Mouse (Mus musculus): ENCODE results near the gene Tmem33. TPM values are rescaled to one million over a fixed set of nuclear protein-coding genes. Genes with fewer than 3 reads are reported as not detected.

Tmem33 gene
- polyA plus RNA-seq, 1 experiment from 2014 or later = 121 TPM

DNA sequence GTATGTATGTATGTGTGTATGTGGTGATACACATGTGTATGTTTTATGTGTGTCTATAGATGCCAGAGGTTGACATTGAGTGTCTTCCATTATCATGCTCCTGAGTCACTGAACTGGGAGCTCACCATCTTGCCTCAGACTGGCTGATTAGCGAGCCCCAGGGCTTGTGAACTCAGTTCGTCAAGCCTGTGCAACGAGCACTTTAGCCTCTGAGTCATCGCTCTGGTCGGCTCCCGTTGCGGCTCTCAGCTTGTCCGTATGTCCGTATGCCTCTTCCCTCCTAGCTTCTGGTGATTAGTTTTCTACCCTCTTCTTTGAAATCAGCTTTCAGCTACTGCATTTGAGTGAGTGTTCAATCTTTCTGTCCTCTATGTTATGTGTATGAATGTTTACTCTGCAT is 19.0 kb downstream of the Tmem33 start:
- peak; percentile 60 for DNase-seq (ENCODE audit: low spot score, missing footprints)
- Histone ChIP-seq H3K36me3 (ENCODE audit: control insufficient read depth, insufficient read depth, low read length) (peaks cover 7% of the 10 kb centered on the region; the same call in 1 of the 2 replicates), H3K4me1 (ENCODE audit: control insufficient read depth, insufficient read depth, low read length) (no peaks in the 10 kb centered on the region), H3K27ac (ENCODE audit: low read depth, low read length) (no peak overlapping the region), H3K9me3 (ENCODE audit: control insufficient read depth, low read length) (no peaks in the 10 kb centered on the region), H3K27me3 (ENCODE audit: control insufficient read depth, insufficient read depth, low read length) (no peaks in the 10 kb centered on the region), H3K4me2 (no peak overlapping the region), H3K9ac (ENCODE audit: low read length) (no peak overlapping the region), H3K4me3 (ENCODE audit: low read depth, low read length) (no peak overlapping the region)
- ATAC-seq (ENCODE audit: low FRiP score) = no peak
- 98% methylated on average over 9 of the region's 9 CpGs for WGBS

DNA sequence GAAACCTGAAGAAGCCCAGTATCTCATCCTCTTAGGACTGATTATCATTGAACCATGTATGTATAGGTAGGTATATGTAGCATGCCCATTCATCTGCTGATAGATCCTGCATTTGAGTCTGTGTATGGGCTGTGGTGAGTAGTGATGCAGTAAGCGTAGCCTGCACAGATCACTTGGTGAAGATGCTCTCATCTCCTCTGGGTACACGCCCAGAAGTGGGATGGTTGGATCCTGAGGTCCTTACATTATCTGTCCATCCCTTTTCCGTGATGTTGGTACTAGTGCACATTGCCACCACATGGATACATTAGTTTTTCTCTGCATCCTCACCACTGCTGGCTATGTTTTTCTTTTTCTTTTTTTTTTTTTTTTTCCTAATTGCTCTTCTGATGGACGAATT is 19.5 kb downstream of the Tmem33 start:
- Histone ChIP-seq H3K27me3 (ENCODE audit: control insufficient read depth, insufficient read depth, low read length) (no peaks in the 10 kb centered on the region), H3K4me2 (no peak overlapping the region), H3K36me3 (ENCODE audit: control insufficient read depth, insufficient read depth, low read length) (peaks cover 7% of the 10 kb centered on the region; the same call in 1 of the 2 replicates), H3K9ac (ENCODE audit: low read length) (no peak overlapping the region), H3K4me1 (ENCODE audit: control insufficient read depth, insufficient read depth, low read length) (no peaks in the 10 kb centered on the region), H3K27ac (ENCODE audit: low read depth, low read length) (no peak overlapping the region), H3K9me3 (ENCODE audit: control insufficient read depth, low read length) (no peaks in the 10 kb centered on the region), H3K4me3 (ENCODE audit: low read depth, low read length) (no peak overlapping the region)
- no peak for DNase-seq (ENCODE audit: low spot score, missing footprints)
- WGBS = 90% methylated on average over 4 of the region's 4 CpGs
- ATAC-seq (ENCODE audit: low FRiP score) = no peak

DNA sequence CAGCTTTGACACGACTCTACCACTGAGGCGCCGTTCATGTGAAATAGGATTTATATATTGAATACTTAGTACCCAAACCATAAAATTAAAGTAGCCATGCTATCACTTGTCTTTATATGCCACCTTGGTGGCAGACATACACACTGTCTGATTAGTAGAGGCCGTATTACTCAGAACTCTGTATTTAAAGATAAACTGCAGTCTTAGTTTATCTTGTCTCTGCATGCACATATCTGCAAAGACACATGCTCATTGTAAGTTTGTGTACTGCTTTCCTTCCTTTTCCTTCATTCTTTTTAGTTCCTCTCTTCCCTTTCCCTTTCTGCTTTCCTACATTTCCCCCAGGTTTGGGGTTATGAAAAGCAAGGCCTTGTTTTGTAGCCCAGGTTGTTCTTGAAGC is 20.0 kb downstream of the Tmem33 start:
- no peaks in the 10 kb centered on the region for H3K4me1 ChIP-seq (ENCODE audit: control insufficient read depth, insufficient read depth, low read length)
- DNase-seq (ENCODE audit: low spot score, missing footprints) = peak; percentile 41
- H3K9me3 ChIP-seq (ENCODE audit: control insufficient read depth, low read length) = no peaks in the 10 kb centered on the region
- no peak overlapping the region for H3K27ac ChIP-seq (ENCODE audit: low read depth, low read length)
- ATAC-seq (ENCODE audit: low FRiP score) = no peak
- no peak overlapping the region for H3K9ac ChIP-seq (ENCODE audit: low read length)
- H3K36me3 ChIP-seq (ENCODE audit: control insufficient read depth, insufficient read depth, low read length) = peaks cover 7% of the 10 kb centered on the region; the same call in 1 of the 2 replicates
- whole genome bisulfite sequencing = 96% methylated on average over 4 of the region's 4 CpGs
- H3K4me3 ChIP-seq (ENCODE audit: low read depth, low read length) = no peak overlapping the region
- no peak overlapping the region for H3K4me2 ChIP-seq
- H3K27me3 ChIP-seq (ENCODE audit: control insufficient read depth, insufficient read depth, low read length) = no peaks in the 10 kb centered on the region

GRCm38 (mm10) chr5:67295029-67295428 is 34.7 kb downstream of the Tmem33 start:
- Histone ChIP-seq H3K4me1 (ENCODE audit: control insufficient read depth, insufficient read depth, low read length) (no peaks in the 10 kb centered on the region), H3K4me3 (ENCODE audit: low read depth, low read length) (no peak overlapping the region), H3K9me3 (ENCODE audit: control insufficient read depth, low read length) (no peaks in the 10 kb centered on the region), H3K4me2 (no peak overlapping the region), H3K36me3 (ENCODE audit: control insufficient read depth, insufficient read depth, low read length) (no peaks in the 10 kb centered on the region), H3K27me3 (ENCODE audit: control insufficient read depth, insufficient read depth, low read length) (no peaks in the 10 kb centered on the region), H3K9ac (ENCODE audit: low read length) (no peak overlapping the region), H3K27ac (ENCODE audit: low read depth, low read length) (no peak overlapping the region)
- 84% methylated on average over 3 of the region's 3 CpGs for WGBS
- no peak for ATAC-seq (ENCODE audit: low FRiP score)
- peak; percentile 78 for DNase-seq (ENCODE audit: low spot score, missing footprints)

- Histone ChIP-seq H3K9ac (ENCODE audit: low read length) (no peak overlapping the region), H3K27me3 (ENCODE audit: control insufficient read depth, insufficient read depth, low read length) (no peaks in the 10 kb centered on the region), H3K4me1 (ENCODE audit: control insufficient read depth, insufficient read depth, low read length) (no peaks in the 10 kb centered on the region), H3K4me3 (ENCODE audit: low read depth, low read length) (no peak overlapping the region), H3K36me3 (ENCODE audit: control insufficient read depth, insufficient read depth, low read length) (no peaks in the 10 kb centered on the region), H3K9me3 (ENCODE audit: control insufficient read depth, low read length) (no peaks in the 10 kb centered on the region), H3K27ac (ENCODE audit: low read depth, low read length) (no peak overlapping the region), H3K4me2 (no peak overlapping the region)
- ATAC-seq (ENCODE audit: low FRiP score) = no peak
- WGBS = 87% methylated on average over 6 of the region's 6 CpGs
- no peak for DNase-seq (ENCODE audit: low spot score, missing footprints)
Measured at GRCm38 (mm10) chr5:67295682-67296081, 35.3 kb downstream of the Tmem33 start.

DNA sequence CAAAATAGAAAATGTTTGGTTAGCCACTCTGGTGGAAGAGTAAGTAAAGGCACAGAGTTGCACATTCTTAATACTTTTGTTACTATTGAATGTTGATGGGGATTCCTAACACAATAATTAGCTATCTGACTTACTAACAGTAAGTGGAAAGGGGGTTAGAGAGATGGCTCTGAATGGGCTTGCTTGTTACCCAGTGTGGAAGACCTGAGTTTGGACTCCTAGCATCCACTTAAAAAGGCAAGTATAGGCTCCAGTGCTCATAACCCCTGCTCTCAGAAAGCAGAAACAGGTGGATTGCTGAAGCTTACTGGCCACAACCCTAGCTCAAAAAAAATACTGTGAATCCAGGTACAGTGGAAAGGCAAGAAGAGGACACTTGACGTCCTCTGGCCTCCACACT is 35.8 kb downstream of the Tmem33 start:
- Histone ChIP-seq H3K9ac (ENCODE audit: low read length) (no peak overlapping the region), H3K36me3 (ENCODE audit: control insufficient read depth, insufficient read depth, low read length) (no peaks in the 10 kb centered on the region), H3K4me2 (no peak overlapping the region), H3K9me3 (ENCODE audit: control insufficient read depth, low read length) (no peaks in the 10 kb centered on the region), H3K27ac (ENCODE audit: low read depth, low read length) (no peak overlapping the region; the same call in 1 of the 2 replicates), H3K4me1 (ENCODE audit: control insufficient read depth, insufficient read depth, low read length) (no peaks in the 10 kb centered on the region), H3K27me3 (ENCODE audit: control insufficient read depth, insufficient read depth, low read length) (no peaks in the 10 kb centered on the region), H3K4me3 (ENCODE audit: low read depth, low read length) (no peak overlapping the region)
- DNase-seq (ENCODE audit: low spot score, missing footprints) = peak; percentile 56
- WGBS = 86% methylated on average over 1 of the region's 1 CpGs
- no peak for ATAC-seq (ENCODE audit: low FRiP score)

DNA sequence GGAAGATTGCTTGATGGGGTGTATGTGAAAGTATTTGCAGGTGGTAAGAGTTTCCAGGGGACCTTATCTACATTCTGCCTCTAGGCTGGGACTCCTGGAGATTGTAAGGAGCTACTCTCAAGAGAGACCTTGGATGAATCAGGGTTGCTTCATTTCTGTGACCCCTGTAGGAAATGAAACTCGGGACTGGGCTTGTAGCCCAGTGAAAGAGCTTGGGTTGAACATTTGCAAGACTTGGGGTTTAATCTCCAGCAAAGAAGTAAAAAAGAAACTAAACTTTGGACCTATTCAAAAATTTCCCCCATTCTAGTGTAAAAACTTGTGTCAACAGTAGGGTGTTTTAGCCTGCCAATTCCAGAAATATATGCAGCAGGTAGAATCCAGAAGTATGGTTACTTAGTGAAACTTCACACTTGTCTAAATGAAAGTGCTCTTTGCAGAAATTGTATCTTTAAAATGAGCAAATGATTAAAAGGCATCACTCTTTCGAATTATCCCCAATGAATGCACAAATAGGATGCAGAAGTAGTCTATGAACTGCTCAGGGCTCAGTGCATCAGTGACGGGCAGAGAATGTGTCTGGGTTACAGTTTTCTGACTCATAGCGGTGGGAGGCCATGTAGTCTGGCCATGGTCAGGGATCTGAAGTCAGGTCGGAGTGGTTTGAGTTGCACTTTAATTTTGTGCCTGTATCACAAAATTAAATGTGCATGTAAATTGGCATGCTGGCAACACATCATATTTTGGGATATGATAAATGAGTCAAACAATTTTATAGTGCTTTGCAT is 36.9 kb downstream of the Tmem33 start:
- 92% methylated on average over 5 of the region's 5 CpGs for WGBS
- ATAC-seq (ENCODE audit: low FRiP score) = no peak

DNA sequence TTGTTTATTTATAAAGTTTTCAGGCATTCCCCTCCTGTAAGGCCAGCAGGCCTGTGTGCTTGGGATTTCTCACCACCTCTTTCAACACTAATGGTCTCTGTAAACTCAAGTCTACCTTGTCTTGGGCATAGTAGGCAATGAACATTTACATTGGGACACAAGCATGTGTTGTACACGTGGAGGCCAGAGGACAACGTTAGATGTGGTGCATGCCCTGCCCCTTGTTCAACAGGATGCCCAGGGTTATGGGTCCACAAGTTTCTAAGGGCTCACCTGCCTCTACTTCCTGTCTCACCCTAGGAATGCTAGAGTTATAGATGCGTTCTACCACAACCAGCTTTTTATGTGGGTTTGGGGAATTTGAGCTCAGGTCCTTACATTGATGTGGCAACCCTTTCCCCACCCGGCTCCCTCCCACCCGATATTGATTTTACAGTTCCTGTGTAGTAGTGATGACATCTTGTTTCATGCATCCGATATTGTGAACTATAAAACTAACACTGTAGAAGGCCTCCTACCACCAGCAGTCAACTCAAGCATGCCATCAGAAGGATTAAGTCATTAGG is 39.6 kb downstream of the Tmem33 start:
- Histone ChIP-seq H3K4me3 (ENCODE audit: low read depth, low read length) (no peak overlapping the region), H3K9me3 (ENCODE audit: control insufficient read depth, low read length) (no peaks in the 10 kb centered on the region), H3K4me2 (no peak overlapping the region), H3K4me1 (ENCODE audit: control insufficient read depth, insufficient read depth, low read length) (no peaks in the 10 kb centered on the region), H3K9ac (ENCODE audit: low read length) (no peak overlapping the region), H3K27me3 (ENCODE audit: control insufficient read depth, insufficient read depth, low read length) (no peaks in the 10 kb centered on the region), H3K36me3 (ENCODE audit: control insufficient read depth, insufficient read depth, low read length) (no peaks in the 10 kb centered on the region), H3K27ac (ENCODE audit: low read depth, low read length) (no peak overlapping the region)
- DNase-seq (ENCODE audit: low spot score, missing footprints) (no peak), ATAC-seq (ENCODE audit: low FRiP score) (no peak)
- 88% methylated on average over 6 of the region's 6 CpGs for WGBS

More for the DNA sequence above, 36.9 kb downstream of the Tmem33 start:
- Histone ChIP-seq H3K27ac (ENCODE audit: low read depth, low read length) (no peak overlapping the region), H3K4me3 (ENCODE audit: low read depth, low read length) (no peak overlapping the region), H3K36me3 (ENCODE audit: control insufficient read depth, insufficient read depth, low read length) (no peaks in the 10 kb centered on the region), H3K9me3 (ENCODE audit: control insufficient read depth, low read length) (no peaks in the 10 kb centered on the region), H3K9ac (ENCODE audit: low read length) (no peak overlapping the region), H3K4me2 (no peak overlapping the region), H3K27me3 (ENCODE audit: control insufficient read depth, insufficient read depth, low read length) (no peaks in the 10 kb centered on the region), H3K4me1 (ENCODE audit: control insufficient read depth, insufficient read depth, low read length) (no peaks in the 10 kb centered on the region)
- no peak for DNase-seq (ENCODE audit: low spot score, missing footprints)

DNA sequence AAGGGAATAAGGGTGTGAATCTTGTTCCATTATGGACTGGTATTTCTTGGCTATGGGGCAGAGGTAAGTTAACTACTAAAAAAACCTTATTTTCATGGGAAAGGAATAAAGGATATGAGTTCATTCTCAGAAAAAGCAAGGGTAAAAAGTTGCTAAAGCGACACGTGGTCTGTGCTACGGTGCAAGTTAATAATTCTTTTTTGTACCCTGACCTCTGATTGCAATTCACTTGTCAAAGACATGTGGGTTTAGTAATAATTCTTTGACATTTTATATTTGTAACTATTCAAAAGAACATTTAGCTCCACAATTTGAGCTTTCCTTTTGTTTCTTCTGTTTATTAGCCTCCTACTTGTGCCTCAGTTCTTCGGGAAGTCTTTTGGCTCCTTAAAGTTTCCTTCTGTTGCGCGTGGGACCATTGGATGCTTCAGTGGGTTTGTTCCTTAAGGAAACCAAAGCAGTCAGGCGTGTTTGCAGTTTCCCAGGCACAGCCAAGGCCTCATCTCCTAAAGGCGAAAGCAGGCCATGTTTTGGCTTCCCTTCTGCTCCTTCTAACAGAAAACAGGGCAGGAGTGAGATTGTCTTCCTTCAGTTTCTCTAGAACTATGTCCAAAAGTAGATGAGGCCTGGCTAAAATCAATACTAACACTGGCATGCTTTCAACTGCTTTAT is 40.7 kb downstream of the Tmem33 start:
- H3K27me3 ChIP-seq (ENCODE audit: control insufficient read depth, insufficient read depth, low read length) = no peaks in the 10 kb centered on the region
- no peak for DNase-seq (ENCODE audit: low spot score, missing footprints)
- H3K9ac ChIP-seq (ENCODE audit: low read length) = no peak overlapping the region
- H3K9me3 ChIP-seq (ENCODE audit: control insufficient read depth, low read length) = no peaks in the 10 kb centered on the region
- 89% methylated on average over 8 of the region's 8 CpGs for WGBS
- no peak overlapping the region for H3K4me3 ChIP-seq (ENCODE audit: low read depth, low read length)
- H3K36me3 ChIP-seq (ENCODE audit: control insufficient read depth, insufficient read depth, low read length) = no peaks in the 10 kb centered on the region
- ATAC-seq (ENCODE audit: low FRiP score) = no peak
- H3K27ac ChIP-seq (ENCODE audit: low read depth, low read length) = no peak overlapping the region
- H3K4me1 ChIP-seq (ENCODE audit: control insufficient read depth, insufficient read depth, low read length) = no peaks in the 10 kb centered on the region
- no peak overlapping the region for H3K4me2 ChIP-seq
